Comparison of ENCODE assay signal across 8 mouse cellular contexts in the genomic region with DNA sequence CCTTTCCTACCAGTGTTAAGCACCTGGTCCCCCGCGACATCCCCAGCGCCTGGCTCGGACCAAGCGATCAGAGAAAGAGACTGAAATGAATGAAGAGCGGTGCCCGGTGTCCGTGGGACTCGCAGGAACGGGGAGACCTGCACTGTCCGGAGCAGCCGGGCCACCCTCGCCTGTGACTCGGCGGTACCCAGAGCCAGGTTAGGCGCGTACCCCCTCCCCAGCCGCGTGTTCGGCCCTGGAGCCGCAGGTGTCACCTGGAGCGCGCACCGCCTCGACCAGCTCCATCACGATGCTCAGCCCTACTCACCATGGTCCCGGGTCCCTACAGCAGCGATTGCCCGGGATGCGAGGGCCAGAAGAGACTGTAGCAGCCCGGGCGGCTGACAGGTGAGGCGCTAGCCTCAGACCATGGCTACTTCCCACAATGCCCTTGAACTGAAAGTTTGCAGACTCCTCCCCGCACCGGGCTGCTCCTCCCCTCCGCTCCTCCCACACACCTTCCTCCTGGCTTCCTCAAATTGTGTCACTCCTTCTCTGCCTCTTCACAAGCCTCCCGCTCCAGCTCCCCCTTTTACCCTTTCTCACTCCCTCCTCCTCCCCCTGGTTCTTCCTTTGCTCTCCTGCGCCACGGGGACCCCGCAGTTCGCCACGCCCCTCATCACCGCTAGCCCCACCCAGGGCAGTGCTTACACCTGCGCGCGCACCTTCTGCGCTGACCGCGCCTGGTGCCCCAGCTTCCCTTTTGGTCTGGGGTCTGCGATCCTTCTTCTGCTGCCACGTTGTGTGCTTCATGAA. TPM values are rescaled to one million over a fixed set of nuclear protein-coding genes. Genes with fewer than 3 reads are reported as not detected.
DNase-seq lines count a peak whose midpoint lies in the region; ATAC-seq and TF ChIP-seq lines count a peak whose summit lies in the region.

Gene Ap1s3 (minus strand): TSS at position 430 of the 795 bp plus-strand sequence.

- DNase-seq in ES-E14 (ENCODE audit: low read depth, low spot score): peak; percentile 62
- peak; percentile 34 for DNase-seq in c-Kit-negative CD71-positive TER-119-positive erythroid progenitor cells, embryonic 14.5 days (ENCODE audit: low read depth, low spot score)
- peak; percentile 33 for DNase-seq in hindbrain, embryonic 14.5 days (ENCODE audit: low spot score)
- DNase-seq in left cerebral cortex, adult 2 months (ENCODE audit: extremely low spot score in 1 of 2, low spot score in 2 of 2): peak; percentile 38 to 49
- peak; percentile 65 for DNase-seq in right cerebral cortex, adult 18-20 months
- peak; percentile 61 for DNase-seq in urinary bladder, adult 2 months (ENCODE audit: low spot score)

- peak within 1 kb of the TSS; percentile 74 for H3K9ac ChIP-seq in ES-E14 (ENCODE audit: insufficient read depth, low read depth, low read length, poor library complexity, severe bottlenecking)
- H3K9ac ChIP-seq in hindbrain, embryonic 14.5 days: peak within 1 kb of the TSS; percentile 57

- H3K27me3 ChIP-seq in hindbrain, embryonic 14.5 days (ENCODE audit: control insufficient read depth, insufficient read depth, low read length): peaks cover 34% of the 10 kb centered on the region
- H3K27me3 ChIP-seq in megakaryocyte, embryonic 14.5 days (replicated peaks): peaks cover 7% of the 10 kb centered on the region

- H3K36me3 ChIP-seq in ES-E14 (ENCODE audit: control insufficient read depth, insufficient read depth, low read length, poor library complexity, severe bottlenecking): no peaks in the 10 kb centered on the region
- H3K36me3 ChIP-seq in hindbrain, embryonic 14.5 days (replicated peaks; ENCODE audit: control insufficient read depth, insufficient read depth): no peaks in the 10 kb centered on the region
- H3K36me3 ChIP-seq in megakaryocyte, embryonic 14.5 days (replicated peaks; ENCODE audit: low read length): no peaks in the 10 kb centered on the region

- intact Hi-C loops in left cerebral cortex, adult 2 months (cut with DNase I): no loop called here

- H3K27ac ChIP-seq in ES-E14 (ENCODE audit: insufficient read depth, low read depth, low read length, poor library complexity, severe bottlenecking): no peak within 1 kb of the TSS
- H3K27ac ChIP-seq in hindbrain, embryonic 14.5 days: no peak within 1 kb of the TSS
- no peak within 1 kb of the TSS for H3K27ac ChIP-seq in left cerebral cortex, adult 2 months

- WGBS in hindbrain, embryonic 14.5 days: under 1% methylated on average over 42 of the region's 51 CpGs

- no peak for TF ChIP-seq CTCF in left cerebral cortex, adult 2 months (IDR thresholded peaks at IDR 0.05)

- no peaks in the 10 kb centered on the region for H3K4me1 ChIP-seq in ES-E14 (ENCODE audit: control insufficient read depth in 2 of 2, insufficient read depth in 2 of 2, low read length in 2 of 2, poor library complexity in 1 of 2)
- H3K4me1 ChIP-seq in hindbrain, embryonic 14.5 days (replicated peaks; ENCODE audit: control insufficient read depth, insufficient read depth, low read length): peaks cover 6% of the 10 kb centered on the region; the same call in 1 of the 2 replicates
- peaks cover 39% of the 10 kb centered on the region for H3K4me1 ChIP-seq in megakaryocyte, embryonic 14.5 days

- H3K4me2 ChIP-seq in hindbrain, embryonic 14.5 days (replicated peaks): peak within 1 kb of the TSS; percentile 99

- in situ Hi-C loops in ES-E14 (cut with MboI; ENCODE audit: low sequenced_read_pairs in 2 of 2, unreplicated experiment in 2 of 2): no loop called here

- no peaks in the 10 kb centered on the region for H3K9me3 ChIP-seq in ES-E14 (ENCODE audit: control insufficient read depth, insufficient read depth, low read depth, low read length)
- H3K9me3 ChIP-seq in hindbrain, embryonic 14.5 days (ENCODE audit: control insufficient read depth, low read length): no peaks in the 10 kb centered on the region
- no peaks in the 10 kb centered on the region for H3K9me3 ChIP-seq in megakaryocyte, embryonic 14.5 days

- peak within 1 kb of the TSS; percentile 77 to 80 for H3K4me3 ChIP-seq in ES-E14 (ENCODE audit: insufficient read depth in 1 of 2, low read depth in 1 of 2, low read length in 2 of 2, poor library complexity in 1 of 2, severe bottlenecking in 1 of 2)
- peak within 1 kb of the TSS; percentile 57 for H3K4me3 ChIP-seq in hindbrain, embryonic 14.5 days (replicated peaks; ENCODE audit: low read length)
- H3K4me3 ChIP-seq in left cerebral cortex, adult 2 months: peak within 1 kb of the TSS; percentile 59
- peak within 1 kb of the TSS; percentile 98 for H3K4me3 ChIP-seq in megakaryocyte, embryonic 14.5 days (replicated peaks)

- peak; percentile 76 for ATAC-seq in erythroid progenitor cell, adult 5-6 weeks (replicated peaks; ENCODE audit: low FRiP score, poor library complexity, severe bottlenecking)
- peak; percentile 86 for ATAC-seq in hindbrain, embryonic 14.5 days (ENCODE audit: low FRiP score)

TF ChIP-seq in ES-E14, 5 proteins besides CTCF, POLR2A, EP300 and RAD21:
- TF ChIP-seq ZC3H11A (IDR thresholded peaks at IDR 0.05; ENCODE audit: borderline replicate concordance, low read depth, low read length): no peak
- TF ChIP-seq MAFK (IDR thresholded peaks at IDR 0.05; ENCODE audit: insufficient read depth, low read depth, low read length): no peak

RNA-seq across cellular contexts. Expression of gene Ap1s3, which starts in this region (rescaled TPM):
- 1.7 and 4.7 TPM in 2 replicates for total RNA-seq in ES-E14 (2012; rRNA removed)
- total RNA-seq in erythroid progenitor cell, adult 5-6 weeks (2015; ENCODE audit: low replicate concordance): 6.8 and 10.1 TPM in 2 replicates
- 2.1 TPM in 1 of 2 replicates, not detected in the other for total RNA-seq in erythroid progenitor cell, adult 5-6 weeks (2017; ENCODE audit: low replicate concordance)
- polyA plus RNA-seq in hindbrain, embryonic 14.5 days (2014; fragmentation: Nextera tagmentation; extraction: Ambion mirVana): 0.20 and 0.35 TPM in 2 replicates
- 1 to 10 TPM; 4.8 to 5.9 TPM for total RNA-seq in left cerebral cortex, adult 2 months (2021)
- 2.7 and 15.4 TPM in 2 replicates for polyA plus RNA-seq in megakaryocyte, embryonic 14.5 days (2012; ENCODE audit: insufficient read depth, low replicate concordance)
- polyA plus RNA-seq in urinary bladder, adult 2 months (2012; rRNA removed): 9.7 and 13.3 TPM in 2 replicates

Comparison
In these comparisons a context has a peak if more than half of its experiments do, and no peak if none do; other contexts are left out.
1. Peak in DNase-seq, ATAC-seq, H3K4me3 ChIP-seq, H3K9ac ChIP-seq and H3K4me2 ChIP-seq in hindbrain, embryonic 14.5 days; RNA of the gene not detected or under 1 TPM.